Mouse (Mus musculus) forebrain, postnatal 0 days (tissue): ENCODE data around the gene Zfp592. TPM values are rescaled to one million over a fixed set of nuclear protein-coding genes. Genes with fewer than 3 reads are reported as not detected.

ENCODE experiments used
- ATAC-seq: fragments of 200-750 bp; cut with Nextera tagmentation; 2 replicates; pipeline ENCODE4 v1.8.0; 2017; ENCODE audit warnings: mild to moderate bottlenecking, moderate library complexity
- DNase-seq: peaks from one replicate; pipeline ENCODE4 v3.0.0-alpha.2; 2015
- H3K27ac ChIP-seq: fragments of 300-500 bp; sonication (generic); 2 replicates; pipeline ENCODE4 v1.5.1; 2014; ENCODE audit warnings: low read depth, mild to moderate bottlenecking, antibody characterized with exemption, low read length, moderate library complexity, mixed read lengths
- H3K27me3 ChIP-seq: fragments of 300-500 bp; sonication (generic); 2 replicates; pipeline ENCODE4 v1.6.1; 2014; ENCODE audit warnings: mild to moderate bottlenecking, low read length, mixed read lengths; ENCODE audit not compliant: insufficient read depth
- H3K36me3 ChIP-seq: fragments of 300-500 bp; sonication (generic); 2 replicates; pipeline ENCODE4 v1.6.1; 2014; ENCODE audit warnings: mild to moderate bottlenecking, moderate library complexity; ENCODE audit not compliant: insufficient read depth
- H3K4me1 ChIP-seq: fragments of 300-500 bp; sonication (generic); 2 replicates; pipeline ENCODE4 v1.6.1; 2014; ENCODE audit warnings: antibody characterized with exemption; ENCODE audit not compliant: insufficient read depth
- H3K4me2 ChIP-seq: fragments of 300-500 bp; sonication (generic); 2 replicates; pipeline ENCODE4 v1.6.1; 2014; ENCODE audit warnings: low read depth, mild to moderate bottlenecking, moderate library complexity
- H3K4me3 ChIP-seq: fragments of 300-500 bp; sonication (generic); 2 replicates; pipeline ENCODE4 v1.5.1; 2014; ENCODE audit warnings: low read depth, low read length, mixed read lengths
- H3K9ac ChIP-seq: fragments of 300-500 bp; sonication (generic); 2 replicates; pipeline ENCODE4 v1.6.1; 2014; ENCODE audit warnings: mild to moderate bottlenecking
- H3K9me3 ChIP-seq: fragments of 300-500 bp; sonication (generic); 2 replicates; pipeline ENCODE4 v1.6.1; 2016; ENCODE audit warnings: low read length
- CTCF ChIP-seq: sonication (generic); IDR thresholded peaks from 2 replicates; pipeline ENCODE4 v1.5.1; 2016; ENCODE audit warnings: antibody characterized with exemption, control low read depth, low read depth
- WGBS: fragments of 180-500 bp; shearing (Covaris S2); extraction: QIAGEN DNeasy Blood & Tissue Kit; methylation state at CpG from one replicate; pipeline ENCODE4 v1.1.7; 2014; 5-methylcytosine and 5-hydroxymethylcytosine counted together
- polyA plus RNA-seq: library from polyadenylated mRNA; unstranded; fragments of >200 nt; fragmentation: Nextera tagmentation; extraction: Ambion mirVana; gene quantifications from 2 replicates; pipeline ENCODE4 v1.2.1, GENCODE M21; 2015
- total RNA-seq: library from RNA; depleted of rRNA; stranded (reverse); fragments of >200 nt; gene quantifications from 2 replicates; pipeline ENCODE4 v1.2.3, GENCODE M21; 2014

Gene Zfp592
- total and polyA plus RNA-seq, 2 experiments from 2014 or later, result 5.2 to 22.1 TPM

GRCm38 (mm10) chr7:81004556-81005079, 11.1 kb downstream of the Zfp592 start:
- H3K4me1 ChIP-seq, result no peaks in the 10 kb centered on the region
- 82% methylated on average over 3 of the region's 3 CpGs for WGBS
- H3K9me3 ChIP-seq, result no peaks in the 10 kb centered on the region
- TF ChIP-seq CTCF, result no peak
- ATAC-seq (no peak), DNase-seq (no peak)
- H3K9ac ChIP-seq, result no peak overlapping the region
- no peak overlapping the region for H3K4me2 ChIP-seq
- 0 out of 2 replicates have a peak, but pooled peaks cover 2% of the 10 kb centered on the region for H3K36me3 ChIP-seq
- H3K4me3 ChIP-seq, result no peak overlapping the region
- H3K27me3 ChIP-seq, result no peaks in the 10 kb centered on the region
- H3K27ac ChIP-seq, result no peak overlapping the region

GRCm38 (mm10) chr7:81005969-81006368, 12.5 kb downstream of the Zfp592 start:
- Histone ChIP-seq H3K4me3 (no peak overlapping the region), H3K27me3 (no peaks in the 10 kb centered on the region), H3K4me1 (no peaks in the 10 kb centered on the region), H3K9ac (no peak overlapping the region), H3K9me3 (no peaks in the 10 kb centered on the region), H3K36me3 (peaks cover 5% of the 10 kb centered on the region; the same call in 1 of the 2 replicates), H3K27ac (no peak overlapping the region), H3K4me2 (no peak overlapping the region)
- ATAC-seq, result no peak
- 81% methylated on average over 1 of the region's 1 CpGs for WGBS
- TF ChIP-seq CTCF, result no peak
- DNase-seq, result no peak

- Histone ChIP-seq H3K36me3 (peaks cover 5% of the 10 kb centered on the region; the same call in 1 of the 2 replicates), H3K4me1 (no peaks in the 10 kb centered on the region), H3K27ac (no peak overlapping the region), H3K9ac (no peak overlapping the region), H3K27me3 (no peaks in the 10 kb centered on the region), H3K4me2 (no peak overlapping the region), H3K9me3 (no peaks in the 10 kb centered on the region), H3K4me3 (no peak overlapping the region)
- no peak for ATAC-seq
- WGBS, result 69% methylated on average over 3 of the region's 3 CpGs
- TF ChIP-seq CTCF, result no peak
- DNase-seq, result no peak
Measured at GRCm38 (mm10) chr7:81008285-81008684, 14.8 kb downstream of the Zfp592 start.

GRCm38 (mm10) chr7:81011576-81011975, 18.1 kb downstream of the Zfp592 start:
- no peak overlapping the region for H3K4me3 ChIP-seq
- WGBS, result 93% methylated on average over 3 of the region's 3 CpGs

GRCm38 (mm10) chr7:81020307-81020706, 26.8 kb downstream of the Zfp592 start:
- Histone ChIP-seq H3K36me3 (peaks cover 26% of the 10 kb centered on the region), H3K9ac (no peak overlapping the region), H3K4me3 (no peak overlapping the region), H3K27ac (no peak overlapping the region), H3K9me3 (no peaks in the 10 kb centered on the region), H3K4me1 (no peaks in the 10 kb centered on the region), H3K4me2 (no peak overlapping the region), H3K27me3 (no peaks in the 10 kb centered on the region)
- DNase-seq (no peak), ATAC-seq (no peak)
- TF ChIP-seq CTCF, result no peak
- 43% methylated on average over 11 of the region's 11 CpGs for WGBS

More at GRCm38 (mm10) chr7:81011576-81011975, 18.1 kb downstream of the Zfp592 start:
- no peaks in the 10 kb centered on the region for H3K9me3 ChIP-seq
- H3K4me2 ChIP-seq, result no peak overlapping the region
- H3K27ac ChIP-seq, result no peak overlapping the region
- H3K9ac ChIP-seq, result no peak overlapping the region
- peaks cover 15% of the 10 kb centered on the region for H3K36me3 ChIP-seq
- DNase-seq (no peak), ATAC-seq (no peak)
- H3K27me3 ChIP-seq, result no peaks in the 10 kb centered on the region
- no peak for TF ChIP-seq CTCF
- H3K4me1 ChIP-seq, result no peaks in the 10 kb centered on the region

GRCm38 (mm10) chr7:81022731-81023130, 29.2 kb downstream of the Zfp592 start:
- no peaks in the 10 kb centered on the region for H3K27me3 ChIP-seq
- DNase-seq, result no peak
- H3K9ac ChIP-seq, result no peak overlapping the region
- H3K36me3 ChIP-seq, result peaks cover 45% of the 10 kb centered on the region
- no peak for TF ChIP-seq CTCF
- no peak overlapping the region for H3K27ac ChIP-seq
- no peak for ATAC-seq
- H3K4me2 ChIP-seq, result no peak overlapping the region
- H3K9me3 ChIP-seq, result no peaks in the 10 kb centered on the region
- H3K4me1 ChIP-seq, result no peaks in the 10 kb centered on the region
- H3K4me3 ChIP-seq, result no peak overlapping the region

GRCm38 (mm10) chr7:81024118-81024517, 30.6 kb downstream of the Zfp592 start:
- WGBS, result 54% methylated on average over 5 of the region's 5 CpGs
- DNase-seq, result no peak
- H3K27ac ChIP-seq, result no peak overlapping the region
- H3K9me3 ChIP-seq, result no peaks in the 10 kb centered on the region
- no peaks in the 10 kb centered on the region for H3K4me1 ChIP-seq
- H3K4me2 ChIP-seq, result no peak overlapping the region
- TF ChIP-seq CTCF, result peak; percentile 38
- peaks cover 49% of the 10 kb centered on the region for H3K36me3 ChIP-seq
- H3K4me3 ChIP-seq, result no peak overlapping the region
- ATAC-seq, result peak; percentile 38
- no peak overlapping the region for H3K9ac ChIP-seq
- H3K27me3 ChIP-seq, result no peaks in the 10 kb centered on the region
